Mouse (Mus musculus): ENCODE results near the gene Rassf8. TPM values are rescaled to one million over a fixed set of nuclear protein-coding genes. Genes with fewer than 3 reads are reported as not detected.

Gene Rassf8
- total RNA-seq, 1 experiment from 2014 or later, result 7.0 TPM

GRCm38 (mm10) chr6:145810015-145810414 is 63.5 kb downstream of the Rassf8 start:
- no peak for ATAC-seq (replicated peaks; ENCODE audit: low read depth, poor library complexity, severe bottlenecking)

GRCm38 (mm10) chr6:145811174-145811573 is 64.6 kb downstream of the Rassf8 start:
- no peak for ATAC-seq (replicated peaks; ENCODE audit: low read depth, poor library complexity, severe bottlenecking)

- ATAC-seq (replicated peaks; ENCODE audit: low read depth, poor library complexity, severe bottlenecking), result no peak
Measured at GRCm38 (mm10) chr6:145815200-145815599, 68.7 kb downstream of the Rassf8 start.

GRCm38 (mm10) chr6:145819151-145819550 is 72.6 kb downstream of the Rassf8 start:
- no peak for ATAC-seq (replicated peaks; ENCODE audit: low read depth, poor library complexity, severe bottlenecking)

- ATAC-seq (replicated peaks; ENCODE audit: low read depth, poor library complexity, severe bottlenecking), result no peak
Measured at GRCm38 (mm10) chr6:145822218-145822617, 75.7 kb downstream of the Rassf8 start.

- peak; percentile 54; the same call in 1 of the 2 replicates for ATAC-seq (replicated peaks; ENCODE audit: low read depth, poor library complexity, severe bottlenecking)
Measured at GRCm38 (mm10) chr6:145823103-145823502, 76.6 kb downstream of the Rassf8 start.

- ATAC-seq (replicated peaks; ENCODE audit: low read depth, poor library complexity, severe bottlenecking), result peak; percentile 81
Measured at GRCm38 (mm10) chr6:145823588-145824234, 77.2 kb downstream of the Rassf8 start.

GRCm38 (mm10) chr6:145826305-145826704 is 79.8 kb downstream of the Rassf8 start:
- ATAC-seq (replicated peaks; ENCODE audit: low read depth, poor library complexity, severe bottlenecking), result no peak

- ATAC-seq (replicated peaks; ENCODE audit: low read depth, poor library complexity, severe bottlenecking), result no peak
Measured at GRCm38 (mm10) chr6:145829062-145829835, 82.7 kb downstream of the Rassf8 start.

- peak; percentile 98 for ATAC-seq (replicated peaks; ENCODE audit: low read depth, poor library complexity, severe bottlenecking)
Measured at GRCm38 (mm10) chr6:145830117-145830516, 83.6 kb downstream of the Rassf8 start.

- ATAC-seq (replicated peaks; ENCODE audit: low read depth, poor library complexity, severe bottlenecking), result no peak
Measured at GRCm38 (mm10) chr6:145830617-145831016, 84.1 kb downstream of the Rassf8 start.

- ATAC-seq (replicated peaks; ENCODE audit: low read depth, poor library complexity, severe bottlenecking), result no peak
Measured at GRCm38 (mm10) chr6:145832927-145833326, 86.4 kb downstream of the Rassf8 start.

- ATAC-seq (replicated peaks; ENCODE audit: low read depth, poor library complexity, severe bottlenecking), result peak; percentile 96
Measured at GRCm38 (mm10) chr6:145835359-145835758, 88.8 kb downstream of the Rassf8 start.

GRCm38 (mm10) chr6:145845611-145846010 is 99.1 kb downstream of the Rassf8 start:
- peak; percentile 71 for ATAC-seq (replicated peaks; ENCODE audit: low read depth, poor library complexity, severe bottlenecking)

- ATAC-seq (replicated peaks; ENCODE audit: low read depth, poor library complexity, severe bottlenecking), result peak; percentile 6; the same call in 1 of the 2 replicates
Measured at GRCm38 (mm10) chr6:145846076-145846475, 99.5 kb downstream of the Rassf8 start.

GRCm38 (mm10) chr6:145846948-145847347 is 100.4 kb downstream of the Rassf8 start:
- no peak for ATAC-seq (replicated peaks; ENCODE audit: low read depth, poor library complexity, severe bottlenecking)

GRCm38 (mm10) chr6:145847661-145848060 is 101.1 kb downstream of the Rassf8 start:
- no peak for ATAC-seq (replicated peaks; ENCODE audit: low read depth, poor library complexity, severe bottlenecking)

GRCm38 (mm10) chr6:145850789-145851188 is 104.2 kb downstream of the Rassf8 start:
- no peak for ATAC-seq (replicated peaks; ENCODE audit: low read depth, poor library complexity, severe bottlenecking)

- no peak for ATAC-seq (replicated peaks; ENCODE audit: low read depth, poor library complexity, severe bottlenecking)
Measured at GRCm38 (mm10) chr6:145851956-145852355, 105.4 kb downstream of the Rassf8 start.

- ATAC-seq (replicated peaks; ENCODE audit: low read depth, poor library complexity, severe bottlenecking), result no peak
Measured at GRCm38 (mm10) chr6:145852708-145853107, 106.2 kb downstream of the Rassf8 start.

GRCm38 (mm10) chr6:145853356-145854079 is 107.0 kb downstream of the Rassf8 start:
- ATAC-seq (replicated peaks; ENCODE audit: low read depth, poor library complexity, severe bottlenecking), result no peak

Measured in common myeloid progenitor, adult 5-6 weeks (primary cell).